Mouse (Mus musculus): Measurements from ENCODE around the gene Mea1. TPM values are rescaled to one million over a fixed set of nuclear protein-coding genes. Genes with fewer than 3 reads are reported as not detected.

Mea1 gene
- polyA plus RNA-seq, 1 experiment from 2014 or later, result 353 TPM

DNA sequence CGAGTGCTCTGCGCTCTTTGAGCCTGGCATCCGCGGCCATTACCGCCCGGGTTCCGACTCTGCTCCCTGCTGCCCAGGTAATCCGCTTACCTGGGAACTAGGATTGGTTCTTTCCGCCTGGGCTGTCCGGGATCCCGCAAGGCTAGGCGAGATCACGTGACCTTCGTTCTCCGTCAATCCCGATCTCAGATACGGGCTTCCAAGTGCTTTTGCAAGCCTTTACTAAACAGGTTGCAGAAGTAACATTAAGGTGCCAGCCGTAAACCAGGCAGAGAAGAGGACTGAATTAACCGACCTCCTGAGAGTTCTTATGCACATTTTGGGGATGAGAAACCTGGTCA is 32.3 kb upstream of the Mea1 start:
- H3K27me3 ChIP-seq (replicated peaks; ENCODE audit: control insufficient read depth, insufficient read depth, low read length), result no peaks in the 10 kb centered on the region
- no peaks in the 10 kb centered on the region for H3K9me3 ChIP-seq (ENCODE audit: control insufficient read depth, low read length)
- H3K4me1 ChIP-seq (ENCODE audit: control insufficient read depth, insufficient read depth, low read depth, low read length), result peaks cover 27% of the 10 kb centered on the region
- H3K27ac ChIP-seq (ENCODE audit: low read depth, low read length), result peak overlapping the region; percentile 90
- H3K36me3 ChIP-seq (ENCODE audit: control insufficient read depth, insufficient read depth, low read length), result peaks cover 9% of the 10 kb centered on the region
- peak overlapping the region; percentile 94 for H3K4me2 ChIP-seq (ENCODE audit: low read length)
- under 1% methylated on average over 19 of the region's 19 CpGs for WGBS
- peak overlapping the region; percentile 79 for H3K9ac ChIP-seq (ENCODE audit: low read depth, low read length)
- H3K4me3 ChIP-seq (ENCODE audit: low read length), result peak overlapping the region; percentile 77
- ATAC-seq, result no peak

DNA sequence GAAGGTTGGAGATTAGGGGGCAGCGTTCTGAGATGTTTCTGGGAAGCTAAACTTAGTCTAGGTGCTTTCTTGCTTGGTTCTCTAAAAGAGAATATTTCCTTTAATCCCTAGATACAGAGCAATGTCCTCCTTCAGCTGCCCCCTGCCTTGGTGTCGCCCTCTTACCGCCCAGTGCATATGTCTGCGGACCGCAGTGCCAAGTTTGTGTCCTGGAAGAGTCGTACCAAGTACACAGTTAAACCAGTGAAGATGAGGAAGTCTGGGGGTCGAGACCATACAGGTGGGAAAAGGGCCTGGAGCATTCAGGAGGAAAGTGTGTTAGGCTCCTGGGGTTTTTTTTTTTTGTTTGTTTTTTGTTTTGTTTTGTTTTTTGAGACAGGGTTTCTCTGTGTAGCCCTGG is 31.3 kb upstream of the Mea1 start:
- no peak for ATAC-seq
- no peak overlapping the region for H3K27ac ChIP-seq (ENCODE audit: low read depth, low read length)
- WGBS, result 92% methylated on average over 7 of the region's 7 CpGs
- H3K36me3 ChIP-seq (ENCODE audit: control insufficient read depth, insufficient read depth, low read length), result peaks cover 6% of the 10 kb centered on the region; the same call in 1 of the 2 replicates
- no peak overlapping the region for H3K4me3 ChIP-seq (ENCODE audit: low read length)
- H3K4me1 ChIP-seq (ENCODE audit: control insufficient read depth, insufficient read depth, low read depth, low read length), result peaks cover 37% of the 10 kb centered on the region
- H3K4me2 ChIP-seq (ENCODE audit: low read length), result no peak overlapping the region
- H3K27me3 ChIP-seq (replicated peaks; ENCODE audit: control insufficient read depth, insufficient read depth, low read length), result no peaks in the 10 kb centered on the region
- no peak overlapping the region for H3K9ac ChIP-seq (ENCODE audit: low read depth, low read length)
- no peaks in the 10 kb centered on the region for H3K9me3 ChIP-seq (ENCODE audit: control insufficient read depth, low read length)

DNA sequence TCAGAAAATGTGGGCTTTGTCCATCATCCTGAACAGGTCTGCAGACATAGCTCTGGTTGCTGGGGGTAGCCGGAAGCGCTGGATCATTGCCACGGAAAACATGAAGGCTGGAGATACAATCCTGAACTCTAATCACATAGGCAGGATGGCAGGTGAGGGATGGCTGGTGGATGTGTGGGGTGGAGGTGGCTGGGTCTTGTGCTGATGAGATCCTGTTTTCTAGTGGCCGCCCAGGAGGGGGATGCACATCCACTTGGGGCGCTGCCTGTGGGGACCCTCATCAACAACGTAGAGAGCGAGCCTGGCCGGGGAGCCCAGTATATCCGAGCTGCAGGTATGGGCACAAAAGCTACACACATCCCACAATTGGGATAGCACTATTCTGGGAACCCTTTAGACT is 30.2 kb upstream of the Mea1 start:
- WGBS, result 91% methylated on average over 9 of the region's 9 CpGs
- Histone ChIP-seq H3K9ac (ENCODE audit: low read depth, low read length) (no peak overlapping the region), H3K4me1 (ENCODE audit: control insufficient read depth, insufficient read depth, low read depth, low read length) (peaks cover 39% of the 10 kb centered on the region)

DNA sequence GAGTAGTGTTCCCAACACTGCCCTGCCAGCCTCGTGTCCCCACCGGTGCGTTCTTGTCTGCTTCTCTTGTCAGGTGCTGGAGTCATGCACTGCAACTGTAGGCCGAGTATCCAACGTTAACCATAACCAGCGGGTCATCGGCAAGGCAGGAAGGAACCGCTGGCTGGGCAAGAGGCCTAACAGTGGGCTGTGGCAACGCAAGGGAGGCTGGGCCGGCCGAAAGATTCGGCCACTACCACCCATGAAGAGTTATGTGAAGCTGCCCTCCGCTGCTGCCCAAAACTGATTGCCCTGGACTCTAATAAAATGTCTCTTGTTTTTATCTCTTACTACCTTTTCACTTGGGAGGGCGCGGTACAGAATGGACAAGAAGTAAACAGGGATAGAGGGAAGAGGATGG is 28.8 kb upstream of the Mea1 start:
- Histone ChIP-seq H3K27me3 (replicated peaks; ENCODE audit: control insufficient read depth, insufficient read depth, low read length) (no peaks in the 10 kb centered on the region), H3K27ac (ENCODE audit: low read depth, low read length) (peak overlapping the region; percentile 95), H3K9me3 (ENCODE audit: control insufficient read depth, low read length) (no peaks in the 10 kb centered on the region), H3K4me2 (ENCODE audit: low read length) (peak overlapping the region; percentile 91), H3K4me1 (ENCODE audit: control insufficient read depth, insufficient read depth, low read depth, low read length) (peaks cover 31% of the 10 kb centered on the region), H3K4me3 (ENCODE audit: low read length) (peak overlapping the region; percentile 70), H3K36me3 (ENCODE audit: control insufficient read depth, insufficient read depth, low read length) (peaks cover 10% of the 10 kb centered on the region), H3K9ac (ENCODE audit: low read depth, low read length) (peak overlapping the region; percentile 91)
- WGBS, result 33% methylated on average over 15 of the region's 15 CpGs
- no peak for ATAC-seq

More for the DNA sequence above, 30.2 kb upstream of the Mea1 start:
- no peak for ATAC-seq
- H3K9me3 ChIP-seq (ENCODE audit: control insufficient read depth, low read length), result no peaks in the 10 kb centered on the region
- no peak overlapping the region for H3K4me2 ChIP-seq (ENCODE audit: low read length)
- H3K36me3 ChIP-seq (ENCODE audit: control insufficient read depth, insufficient read depth, low read length), result peaks cover 6% of the 10 kb centered on the region
- no peak overlapping the region for H3K27ac ChIP-seq (ENCODE audit: low read depth, low read length)
- no peak overlapping the region for H3K4me3 ChIP-seq (ENCODE audit: low read length)
- H3K27me3 ChIP-seq (replicated peaks; ENCODE audit: control insufficient read depth, insufficient read depth, low read length), result no peaks in the 10 kb centered on the region

DNA sequence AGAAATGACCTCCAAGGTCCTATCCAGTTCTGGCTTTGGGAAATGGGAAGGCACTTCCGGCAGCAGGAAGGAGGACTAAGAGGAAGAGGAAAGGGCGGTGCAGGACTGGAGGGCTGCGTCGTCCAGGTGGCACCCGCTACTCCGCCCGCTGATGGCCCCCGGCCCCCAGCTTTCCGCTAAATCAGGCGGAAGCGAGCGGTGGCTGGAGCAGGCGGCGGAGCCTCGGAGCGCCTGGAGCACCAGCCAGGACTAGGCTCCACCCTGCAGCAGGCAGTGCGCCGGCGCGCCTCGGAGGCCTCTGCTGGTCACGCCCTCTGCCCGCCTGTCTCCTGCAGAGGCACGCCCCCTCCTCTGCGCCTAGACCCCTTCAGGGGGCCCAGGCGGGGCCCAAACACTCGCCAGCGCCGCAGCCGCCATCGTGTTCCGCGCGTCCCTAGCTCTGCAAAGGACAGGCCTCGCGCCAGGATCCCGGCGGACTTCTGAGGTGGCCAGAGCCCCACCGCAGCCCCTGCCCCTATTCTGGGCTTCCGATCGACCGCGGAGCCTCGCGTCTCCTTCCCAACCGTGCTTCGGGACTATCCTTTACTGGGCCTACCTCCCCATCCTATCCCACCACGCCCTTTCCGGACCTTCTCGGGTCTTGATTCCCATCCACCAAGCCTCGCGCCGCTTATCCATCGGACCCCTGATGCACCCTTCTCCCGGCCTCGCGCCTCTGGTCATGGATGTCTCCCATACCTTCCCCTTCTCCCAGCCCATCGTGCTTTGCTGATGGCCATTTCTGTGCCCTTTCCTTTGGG is 28.2 kb upstream of the Mea1 start, which contains the start of gene Cul7:
TSS of gene Cul7 (plus strand) at position 106 of the 800 bp plus-strand sequence.
- peak within 1 kb of the TSS; percentile 91 for H3K4me2 ChIP-seq (ENCODE audit: low read length)
- H3K4me3 ChIP-seq (ENCODE audit: low read length), result peak within 1 kb of the TSS; percentile 70
- H3K27ac ChIP-seq (ENCODE audit: low read depth, low read length), result peak within 1 kb of the TSS; percentile 95
- peaks cover 26% of the 10 kb centered on the region for H3K4me1 ChIP-seq (ENCODE audit: control insufficient read depth, insufficient read depth, low read depth, low read length)
- under 1% methylated on average over 27 of the region's 58 CpGs for WGBS
- ATAC-seq, result peak; percentile 96
- no peaks in the 10 kb centered on the region for H3K27me3 ChIP-seq (replicated peaks; ENCODE audit: control insufficient read depth, insufficient read depth, low read length)
- H3K36me3 ChIP-seq (ENCODE audit: control insufficient read depth, insufficient read depth, low read length), result peaks cover 13% of the 10 kb centered on the region
- H3K9me3 ChIP-seq (ENCODE audit: control insufficient read depth, low read length), result no peaks in the 10 kb centered on the region
- peak within 1 kb of the TSS; percentile 91 for H3K9ac ChIP-seq (ENCODE audit: low read depth, low read length)

DNA sequence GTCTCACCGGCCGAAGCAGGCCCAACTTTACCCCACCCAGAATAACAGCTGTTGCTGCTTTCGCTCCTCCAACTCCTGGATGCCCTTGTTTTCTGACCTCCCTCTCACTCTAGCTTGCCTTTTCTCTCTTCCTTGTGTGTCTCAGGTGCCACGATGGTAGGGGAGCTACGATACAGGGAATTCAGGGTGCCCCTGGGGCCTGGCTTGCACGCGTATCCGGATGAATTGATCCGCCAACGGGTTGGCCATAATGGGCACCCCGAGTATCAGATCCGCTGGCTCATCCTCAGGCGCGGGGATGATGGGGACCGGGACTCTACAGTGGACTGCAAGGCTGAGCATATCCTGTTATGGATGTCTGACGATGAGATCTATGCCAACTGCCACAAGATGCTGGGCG is 27.3 kb upstream of the Mea1 start:
- Histone ChIP-seq H3K4me2 (ENCODE audit: low read length) (peak overlapping the region; percentile 91), H3K9ac (ENCODE audit: low read depth, low read length) (peak overlapping the region; percentile 91), H3K9me3 (ENCODE audit: control insufficient read depth, low read length) (no peaks in the 10 kb centered on the region), H3K27ac (ENCODE audit: low read depth, low read length) (peak overlapping the region; percentile 95), H3K27me3 (replicated peaks; ENCODE audit: control insufficient read depth, insufficient read depth, low read length) (no peaks in the 10 kb centered on the region), H3K4me1 (ENCODE audit: control insufficient read depth, insufficient read depth, low read depth, low read length) (peaks cover 26% of the 10 kb centered on the region), H3K36me3 (ENCODE audit: control insufficient read depth, insufficient read depth, low read length) (peaks cover 20% of the 10 kb centered on the region), H3K4me3 (ENCODE audit: low read length) (peak overlapping the region; percentile 70)
- ATAC-seq, result no peak
- WGBS, result 78% methylated on average over 17 of the region's 17 CpGs

DNA sequence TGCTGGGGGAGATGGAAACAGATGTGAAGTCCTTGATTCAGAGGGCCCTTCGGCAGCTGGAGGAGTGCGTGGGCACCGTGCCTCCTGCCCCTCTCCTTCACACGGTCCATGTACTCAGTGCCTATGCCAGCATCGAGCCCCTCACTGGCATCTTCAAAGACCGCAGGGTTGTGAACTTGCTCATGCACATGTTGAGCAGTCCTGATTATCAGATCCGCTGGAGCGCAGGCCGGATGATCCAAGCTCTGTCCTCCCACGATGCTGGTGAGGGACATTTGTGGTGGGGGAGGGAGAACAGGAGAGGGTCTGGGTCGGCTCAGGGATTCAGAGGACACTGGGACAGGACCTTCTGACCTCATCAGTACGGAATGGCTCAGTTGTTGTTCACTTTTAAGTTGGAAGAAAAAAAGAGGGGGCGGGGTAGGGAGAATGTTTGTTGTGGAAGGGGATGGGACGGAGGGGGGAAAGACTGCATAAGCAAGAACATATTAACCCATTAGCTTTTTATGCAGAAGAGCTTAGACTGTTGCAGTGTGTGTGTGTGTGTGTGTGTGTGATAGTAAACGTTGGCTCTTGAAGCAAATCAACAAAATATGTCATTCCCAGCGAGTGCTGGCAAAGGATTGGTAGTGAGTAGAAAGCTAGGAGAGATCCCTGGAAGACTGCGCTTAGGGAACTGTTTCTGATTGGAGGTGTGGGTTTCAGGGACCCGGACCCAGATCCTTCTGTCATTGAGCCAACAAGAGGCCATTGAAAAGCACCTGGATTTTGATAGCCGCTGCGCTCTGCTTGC is 26.6 kb upstream of the Mea1 start:
- Histone ChIP-seq H3K9me3 (ENCODE audit: control insufficient read depth, low read length) (no peaks in the 10 kb centered on the region), H3K4me1 (ENCODE audit: control insufficient read depth, insufficient read depth, low read depth, low read length) (peaks cover 21% of the 10 kb centered on the region), H3K9ac (ENCODE audit: low read depth, low read length) (peak overlapping the region; percentile 20; the same call in 1 of the 2 replicates), H3K27ac (ENCODE audit: low read depth, low read length) (0 out of 2 replicates have a peak overlapping the region, but pooled peaks have one; percentile 12), H3K4me3 (ENCODE audit: low read length) (peak overlapping the region; percentile 70), H3K27me3 (replicated peaks; ENCODE audit: control insufficient read depth, insufficient read depth, low read length) (no peaks in the 10 kb centered on the region), H3K36me3 (ENCODE audit: control insufficient read depth, insufficient read depth, low read length) (peaks cover 23% of the 10 kb centered on the region), H3K4me2 (ENCODE audit: low read length) (peak overlapping the region; percentile 91)
- WGBS, result 73% methylated on average over 20 of the region's 20 CpGs
- ATAC-seq, result no peak

DNA sequence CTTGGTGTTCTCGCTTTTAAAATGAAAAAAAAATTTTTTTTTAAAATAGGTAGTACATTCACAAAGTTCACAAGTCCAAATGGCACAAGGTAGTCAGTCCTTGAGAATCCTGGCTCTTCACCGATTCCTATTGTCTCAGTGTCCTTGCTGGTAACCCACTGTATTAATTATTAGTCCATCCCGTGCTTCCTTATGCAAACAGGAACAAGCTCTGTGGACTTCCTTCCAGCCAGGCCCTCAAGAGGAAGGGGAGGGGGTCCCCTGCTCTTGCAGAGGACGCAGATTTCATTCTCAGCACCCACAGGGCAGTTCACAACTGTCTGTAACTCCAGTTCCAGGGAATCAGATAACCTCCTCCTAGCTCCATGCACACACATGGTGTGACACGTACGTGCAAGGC is 22.5 kb upstream of the Mea1 start:
- no peak overlapping the region for H3K4me3 ChIP-seq (ENCODE audit: low read length)
- no peak for ATAC-seq
- no peaks in the 10 kb centered on the region for H3K9me3 ChIP-seq (ENCODE audit: control insufficient read depth, low read length)
- no peak overlapping the region for H3K9ac ChIP-seq (ENCODE audit: low read depth, low read length)
- no peaks in the 10 kb centered on the region for H3K27me3 ChIP-seq (replicated peaks; ENCODE audit: control insufficient read depth, insufficient read depth, low read length)
- 88% methylated on average over 6 of the region's 6 CpGs for WGBS
- H3K27ac ChIP-seq (ENCODE audit: low read depth, low read length), result no peak overlapping the region
- H3K36me3 ChIP-seq (ENCODE audit: control insufficient read depth, insufficient read depth, low read length), result peaks cover 34% of the 10 kb centered on the region
- H3K4me2 ChIP-seq (ENCODE audit: low read length), result no peak overlapping the region
- peaks cover 14% of the 10 kb centered on the region for H3K4me1 ChIP-seq (ENCODE audit: control insufficient read depth, insufficient read depth, low read depth, low read length)

DNA sequence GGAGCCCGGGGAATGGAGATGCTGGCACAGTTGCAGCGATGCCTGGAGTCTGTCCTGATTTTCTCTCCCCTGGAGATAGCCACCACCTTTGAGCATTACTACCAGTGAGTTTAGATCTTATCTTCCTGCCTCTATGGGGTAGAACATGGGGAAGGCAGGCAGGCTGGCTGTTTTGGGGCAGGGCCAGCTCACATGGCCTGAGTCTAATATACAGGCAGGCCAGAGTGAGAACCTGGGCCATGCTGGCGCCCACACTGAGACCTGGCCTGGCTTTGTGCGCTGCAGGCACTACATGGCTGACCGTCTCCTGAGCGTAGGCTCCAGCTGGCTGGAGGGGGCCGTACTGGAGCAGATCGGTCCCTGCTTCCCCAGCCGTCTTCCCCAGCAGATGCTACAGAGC is 17.2 kb upstream of the Mea1 start:
- no peaks in the 10 kb centered on the region for H3K4me1 ChIP-seq (ENCODE audit: control insufficient read depth, insufficient read depth, low read depth, low read length)
- no peak overlapping the region for H3K9ac ChIP-seq (ENCODE audit: low read depth, low read length)
- H3K27me3 ChIP-seq (replicated peaks; ENCODE audit: control insufficient read depth, insufficient read depth, low read length), result no peaks in the 10 kb centered on the region
- no peak overlapping the region for H3K27ac ChIP-seq (ENCODE audit: low read depth, low read length)
- peaks cover 60% of the 10 kb centered on the region for H3K36me3 ChIP-seq (ENCODE audit: control insufficient read depth, insufficient read depth, low read length)
- no peak for ATAC-seq
- H3K9me3 ChIP-seq (ENCODE audit: control insufficient read depth, low read length), result no peaks in the 10 kb centered on the region
- H3K4me3 ChIP-seq (ENCODE audit: low read length), result no peak overlapping the region
- H3K4me2 ChIP-seq (ENCODE audit: low read length), result no peak overlapping the region
- 95% methylated on average over 9 of the region's 9 CpGs for WGBS
